Mouse (Mus musculus) cortical plate, adult 2 months (tissue): Measurements from ENCODE around the gene Gm21761.
"Not testable (repeated sequence)": the region's sequence is repeated elsewhere in the genome, so short reads cannot be mapped to it uniquely, and the experiment has no call there.

Experiments used
- CTCF ChIP-seq: fragments of 200-500 bp; IDR thresholded peaks from 2 replicates; pipeline ENCODE4 v1.5.1; 2011; ENCODE audit warnings: mild to moderate bottlenecking, control low read depth, low read length; ENCODE audit not compliant: insufficient read depth; ENCODE audit errors: extremely low read depth
- POLR2A ChIP-seq: fragments of 200-500 bp; IDR thresholded peaks from 2 replicates; pipeline ENCODE4 v1.6.1; 2011; ENCODE audit warnings: mild to moderate bottlenecking, low read length, control low read depth; ENCODE audit not compliant: insufficient read depth; ENCODE audit errors: extremely low read depth

- not testable (repeated sequence) for TF ChIP-seq CTCF, POLR2A
These were observed 40.1 kb upstream of the Gm21761 start for GRCm38 (mm10) chr13:119969163-119969562.
